In the genomic region with DNA sequence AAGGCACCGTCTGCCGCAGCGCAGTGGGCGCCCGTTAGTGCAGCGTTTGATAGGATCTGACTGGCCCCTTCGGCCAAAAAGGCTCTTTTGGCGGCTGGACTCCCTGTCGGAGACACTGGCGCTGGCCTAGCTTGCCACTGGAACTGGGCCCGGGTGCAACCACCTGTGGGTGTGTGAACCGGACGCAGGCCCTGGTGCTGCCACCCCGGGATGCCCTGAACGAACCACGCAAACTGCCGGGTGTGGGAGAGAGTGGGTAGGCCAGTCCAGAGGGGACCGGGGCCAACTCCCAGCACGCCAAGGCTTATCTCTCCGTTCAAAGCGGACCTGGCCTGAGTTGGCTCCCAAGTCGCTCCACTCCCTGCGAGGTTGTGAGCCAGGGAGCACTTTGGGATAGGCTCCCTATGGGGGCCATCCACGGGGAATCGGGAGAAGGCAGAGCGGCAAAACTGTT, we compare ENCODE assay signal across 8 mouse cellular contexts. TPM values are rescaled to one million over a fixed set of nuclear protein-coding genes. Genes with fewer than 3 reads are reported as not detected.
A peak's percentile ranks its signal among the peaks of the same experiment; 100 is the strongest.
DNase-seq lines count a peak whose midpoint lies in the region; ATAC-seq and TF ChIP-seq lines count a peak whose summit lies in the region.

No protein-coding gene starts in this region.

- peak overlapping the region; percentile 88 for H3K27ac ChIP-seq in cerebellum, adult 2 months (ENCODE audit: insufficient read depth, low read length)
- H3K27ac ChIP-seq in forebrain, embryonic 11.5 days (ENCODE audit: low read depth, low read length): no peak overlapping the region
- H3K27ac ChIP-seq in hindbrain, embryonic 16.5 days (ENCODE audit: low read depth, low read length): peak overlapping the region; percentile 45; the same call in 1 of the 2 replicates
- H3K27ac ChIP-seq in lung, embryonic 16.5 days (ENCODE audit: low read length): no peak overlapping the region

- H3K4me3 ChIP-seq in cerebellum, adult 2 months (replicated peaks; ENCODE audit: insufficient read depth, low read depth, low read length): peak overlapping the region; percentile 94
- peak overlapping the region; percentile 66 for H3K4me3 ChIP-seq in forebrain, embryonic 11.5 days (ENCODE audit: low read depth, low read length)
- H3K4me3 ChIP-seq in hindbrain, embryonic 16.5 days (ENCODE audit: low read length): peak overlapping the region; percentile 72
- peak overlapping the region; percentile 69 for H3K4me3 ChIP-seq in lung, embryonic 16.5 days (ENCODE audit: low read length)

- H3K36me3 ChIP-seq in forebrain, embryonic 11.5 days (ENCODE audit: control insufficient read depth, insufficient read depth, low read length): no peaks in the 10 kb centered on the region
- H3K36me3 ChIP-seq in hindbrain, embryonic 16.5 days (ENCODE audit: control insufficient read depth, insufficient read depth, low read length): no peaks in the 10 kb centered on the region
- H3K36me3 ChIP-seq in lung, embryonic 16.5 days (ENCODE audit: control insufficient read depth, insufficient read depth, low read length): no peaks in the 10 kb centered on the region
- H3K36me3 ChIP-seq in splenic B cell, adult 2 months (ENCODE audit: control insufficient read depth, insufficient read depth, low read length, poor library complexity, severe bottlenecking): no peaks in the 10 kb centered on the region

- H3K4me1 ChIP-seq in cerebellum, adult 2 months (ENCODE audit: control insufficient read depth, insufficient read depth, low read length): peaks cover 24% of the 10 kb centered on the region
- peaks cover 11% of the 10 kb centered on the region for H3K4me1 ChIP-seq in forebrain, embryonic 11.5 days (replicated peaks; ENCODE audit: control insufficient read depth, insufficient read depth, low read length)
- peaks cover 23% of the 10 kb centered on the region for H3K4me1 ChIP-seq in hindbrain, embryonic 16.5 days (ENCODE audit: control insufficient read depth, insufficient read depth, low read depth, low read length)
- peaks cover 19% of the 10 kb centered on the region for H3K4me1 ChIP-seq in lung, embryonic 16.5 days (replicated peaks; ENCODE audit: control insufficient read depth, insufficient read depth, low read length)

- TF ChIP-seq CTCF in cerebellum, adult 2 months (IDR thresholded peaks at IDR 0.05; ENCODE audit: borderline replicate concordance, insufficient read depth, low read depth, low read length): no peak

- H3K9ac ChIP-seq in forebrain, embryonic 11.5 days (ENCODE audit: low read length): peak overlapping the region; percentile 3; the same call in 1 of the 2 replicates
- H3K9ac ChIP-seq in hindbrain, embryonic 16.5 days (ENCODE audit: low read depth, low read length): peak overlapping the region; percentile 85
- H3K9ac ChIP-seq in lung, embryonic 16.5 days (ENCODE audit: low read length): peak overlapping the region; percentile 73; the same call in 1 of the 2 replicates

- TF ChIP-seq POLR2A in cerebellum, adult 2 months (IDR thresholded peaks at IDR 0.05; ENCODE audit: borderline replicate concordance, insufficient read depth, low read length): no peak

- H3K4me2 ChIP-seq in forebrain, embryonic 11.5 days (ENCODE audit: low read depth, low read length, severe bottlenecking): peak overlapping the region; percentile 87
- H3K4me2 ChIP-seq in hindbrain, embryonic 16.5 days (ENCODE audit: low read length): peak overlapping the region; percentile 84
- H3K4me2 ChIP-seq in lung, embryonic 16.5 days (ENCODE audit: low read depth, low read length): peak overlapping the region; percentile 97

- ATAC-seq in forebrain, embryonic 11.5 days (replicated peaks; ENCODE audit: low FRiP score): no peak
- ATAC-seq in hindbrain, embryonic 16.5 days: no peak
- ATAC-seq in lung, embryonic 16.5 days (ENCODE audit: low read depth): no peak

- H3K9me3 ChIP-seq in forebrain, embryonic 11.5 days (ENCODE audit: control insufficient read depth, low read length): no peaks in the 10 kb centered on the region
- H3K9me3 ChIP-seq in hindbrain, embryonic 16.5 days (ENCODE audit: control insufficient read depth, low read length): no peaks in the 10 kb centered on the region
- no peaks in the 10 kb centered on the region for H3K9me3 ChIP-seq in lung, embryonic 16.5 days (ENCODE audit: control insufficient read depth, low read length)

- no peaks in the 10 kb centered on the region for H3K27me3 ChIP-seq in cerebellum, adult 2 months (ENCODE audit: control insufficient read depth, insufficient read depth, low read length)
- peaks cover 29% of the 10 kb centered on the region for H3K27me3 ChIP-seq in forebrain, embryonic 11.5 days (ENCODE audit: control insufficient read depth, insufficient read depth, low read length)
- no peaks in the 10 kb centered on the region for H3K27me3 ChIP-seq in hindbrain, embryonic 16.5 days (replicated peaks; ENCODE audit: control insufficient read depth, insufficient read depth, low read length)
- H3K27me3 ChIP-seq in lung, embryonic 16.5 days (ENCODE audit: control insufficient read depth, insufficient read depth, low read depth, low read length): peaks cover 45% of the 10 kb centered on the region
- peaks cover 6% of the 10 kb centered on the region for H3K27me3 ChIP-seq in splenic B cell, adult 2 months (ENCODE audit: control insufficient read depth, insufficient read depth, low read length, poor library complexity, severe bottlenecking)

- peak; percentile 30 to 42 for DNase-seq in layer of hippocampus, postnatal 10 days (ENCODE audit: low spot score in 2 of 2)
- DNase-seq in layer of hippocampus, adult 8-10 months (ENCODE audit: low spot score in 2 of 2): no peak
- DNase-seq in cerebellum, adult 2 months: peak; percentile 88 to 89
- peak; percentile 58 for DNase-seq in forebrain, embryonic 11.5 days (ENCODE audit: low spot score)
- peak; percentile 30 for DNase-seq in splenic B cell, adult 2 months (ENCODE audit: low read depth, low spot score)
- no peak for DNase-seq in adipocyte (ENCODE audit: low spot score)

- WGBS in cerebellum, adult 2 months: 3% methylated on average over 26 of the region's 26 CpGs
- WGBS in forebrain, embryonic 11.5 days: 3% methylated on average over 26 of the region's 26 CpGs
- 2% methylated on average over 26 of the region's 26 CpGs for WGBS in hindbrain, embryonic 16.5 days
- WGBS in lung, embryonic 16.5 days: 7% methylated on average over 26 of the region's 26 CpGs

RNA-seq across cellular contexts. Expression of gene Epb41l4b, which starts 1.3 kb away (rescaled TPM):
- total RNA-seq in layer of hippocampus, postnatal 10 days (2021): 10 to 100 TPM in 1 of 2 experiments, 1 to 10 TPM in 1; 9.3 to 12.7 TPM
- 10 to 100 TPM; 22.2 to 32.4 (median 26.7) TPM for total RNA-seq in layer of hippocampus, adult 8-10 months (2022)
- 37.4 and 40.4 TPM in 2 replicates for polyA plus RNA-seq in cerebellum, adult 2 months (2012; rRNA removed)
- 0.57 and 0.75 TPM in 2 replicates for polyA plus RNA-seq in forebrain, embryonic 11.5 days (2014; fragmentation: Nextera tagmentation; extraction: Ambion mirVana)
- 2.8 and 3.4 TPM in 2 replicates for polyA plus RNA-seq in hindbrain, embryonic 16.5 days (2015; fragmentation: Nextera tagmentation; extraction: Ambion mirVana)
- 1.4 and 1.9 TPM in 2 replicates for polyA plus RNA-seq in lung, embryonic 16.5 days (2015; fragmentation: Nextera tagmentation; extraction: Ambion mirVana)

Comparison
In these comparisons a context has a peak if more than half of its experiments do, and no peak if none do; other contexts are left out.
1. DNase-seq: peak in layer of hippocampus, postnatal 10 days (2 of 2), cerebellum, adult 2 months (2 of 2), forebrain, embryonic 11.5 days (single experiment) and splenic B cell, adult 2 months (single experiment); none in layer of hippocampus, adult 8-10 months (0 of 2) and adipocyte (single experiment).
2. H3K27ac ChIP-seq: peak in cerebellum, adult 2 months (single experiment) and hindbrain, embryonic 16.5 days (single experiment); none in forebrain, embryonic 11.5 days (single experiment) and lung, embryonic 16.5 days (single experiment).
3. H3K9ac ChIP-seq: peak in every context shown above with its lines; median percentile 85 in hindbrain, embryonic 16.5 days; 73 in lung, embryonic 16.5 days; 3 in forebrain, embryonic 11.5 days.
4. Peak in every context shown above with its lines, with median percentiles within 50 percentile points of each other: H3K4me3 ChIP-seq and H3K4me2 ChIP-seq.